Mouse (Mus musculus) heart, embryonic 11.5 days (tissue): ENCODE data around the gene Fam110a. TPM values are rescaled to one million over a fixed set of nuclear protein-coding genes. Genes with fewer than 3 reads are reported as not detected.
"Not testable (repeated sequence)": the region's sequence is repeated elsewhere in the genome, so short reads cannot be mapped to it uniquely, and the experiment has no call there.

Experiments
- ATAC-seq: fragments of 200-750 bp; cut with Nextera tagmentation; replicated peaks from 2 replicates; pipeline ENCODE4 v1.8.0; 2017; ENCODE audit warnings: moderate library complexity; ENCODE audit not compliant: insufficient number of reproducible peaks, low FRiP score, low TSS enrichment
- H3K27ac ChIP-seq: fragments of 300-500 bp; sonication (generic); 2 replicates; pipeline ENCODE4 v1.5.1; 2014; ENCODE audit warnings: mild to moderate bottlenecking, low read depth, low read length
- H3K27me3 ChIP-seq: fragments of 300-500 bp; sonication (generic); 2 replicates; pipeline ENCODE4 v1.6.1; 2014; ENCODE audit warnings: mild to moderate bottlenecking, low read length, mixed read lengths; ENCODE audit not compliant: control insufficient read depth, insufficient read depth
- H3K36me3 ChIP-seq: fragments of 300-500 bp; sonication (generic); 2 replicates; pipeline ENCODE4 v1.6.1; 2014; ENCODE audit warnings: mild to moderate bottlenecking, low read length, moderate library complexity, mixed read lengths; ENCODE audit not compliant: control insufficient read depth, insufficient read depth
- H3K4me1 ChIP-seq: fragments of 300-500 bp; sonication (generic); 2 replicates; pipeline ENCODE4 v1.6.1; 2014; ENCODE audit warnings: low read length; ENCODE audit not compliant: control insufficient read depth, insufficient read depth
- H3K4me2 ChIP-seq: fragments of 300-500 bp; sonication (generic); 2 replicates; pipeline ENCODE4 v1.6.1; 2014; ENCODE audit warnings: mild to moderate bottlenecking, moderate library complexity
- H3K4me3 ChIP-seq: fragments of 300-500 bp; sonication (generic); 2 replicates; pipeline ENCODE4 v1.5.1; 2014; ENCODE audit warnings: low read depth, low read length
- H3K9ac ChIP-seq: fragments of 300-500 bp; sonication (generic); 2 replicates; pipeline ENCODE4 v1.6.1; 2014; ENCODE audit warnings: mild to moderate bottlenecking, low read depth, low read length, moderate library complexity
- H3K9me3 ChIP-seq: fragments of 300-500 bp; sonication (generic); replicated peaks from 2 replicates; pipeline ENCODE4 v1.6.1; 2016; ENCODE audit warnings: low read length; ENCODE audit not compliant: control insufficient read depth
- WGBS: fragments of 180-500 bp; shearing (Covaris S2); extraction: QIAGEN DNeasy Blood & Tissue Kit; methylation state at CpG from one replicate; pipeline ENCODE4 v1.1.7; 2014; ENCODE audit not compliant: insufficient replicate concordance; 5-methylcytosine and 5-hydroxymethylcytosine counted together
- polyA plus RNA-seq: library from polyadenylated mRNA; unstranded; fragments of >200 nt; fragmentation: Nextera tagmentation; extraction: Ambion mirVana; gene quantifications from 2 replicates; pipeline ENCODE4 v1.2.1, GENCODE M21; 2014

Gene Fam110a
- polyA plus RNA-seq, 1 experiment from 2014 or later, result 9.7 TPM

DNA sequence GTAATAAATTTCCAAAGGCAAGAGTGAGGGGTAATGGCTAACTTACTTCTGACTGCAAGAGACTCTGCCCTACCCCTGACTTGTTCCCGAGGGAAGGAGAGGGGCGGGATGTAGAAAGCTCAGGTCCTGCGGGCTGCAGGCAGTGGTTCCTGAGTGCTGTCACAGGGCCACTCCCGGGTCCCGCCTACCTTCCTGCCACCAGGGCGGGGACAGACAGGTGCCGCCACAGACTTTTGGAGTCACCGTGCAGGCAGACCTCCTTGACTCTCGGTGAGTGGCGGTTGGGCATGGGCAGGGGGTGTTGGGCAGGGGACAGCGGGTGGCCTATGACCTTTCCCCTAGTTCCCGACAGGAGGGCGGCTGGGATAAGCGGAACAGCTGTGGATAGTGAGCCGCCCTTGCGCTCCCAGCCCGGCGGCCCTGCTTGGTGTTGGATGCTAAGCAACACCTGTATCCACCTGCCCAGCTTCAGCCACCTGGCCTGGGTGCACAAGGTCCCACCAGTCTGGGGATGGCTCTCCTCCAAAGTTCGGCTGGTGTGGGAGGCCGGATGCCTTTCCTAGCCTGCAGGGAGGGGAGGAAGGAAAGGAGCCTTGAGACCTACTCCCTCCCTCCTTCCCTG, 19.8 kb upstream of the Fam110a start:
- H3K4me2 ChIP-seq, result peak overlapping the region; percentile 27
- peaks cover 6% of the 10 kb centered on the region; the same call in 1 of the 2 replicates for H3K4me1 ChIP-seq
- no peaks in the 10 kb centered on the region for H3K9me3 ChIP-seq
- H3K27ac ChIP-seq, result no peak overlapping the region
- H3K36me3 ChIP-seq, result no peaks in the 10 kb centered on the region
- no peak for ATAC-seq
- WGBS, result 8% methylated on average over 20 of the region's 20 CpGs
- no peak overlapping the region for H3K4me3 ChIP-seq
- H3K9ac ChIP-seq, result no peak overlapping the region; the same call in 1 of the 2 replicates
- peaks cover 63% of the 10 kb centered on the region for H3K27me3 ChIP-seq

- 50% methylated on average over 4 of the region's 4 CpGs for WGBS
- peaks cover 68% of the 10 kb centered on the region for H3K27me3 ChIP-seq
Observed at GRCm38 (mm10) chr2:151998932-151999331, 18.9 kb upstream of the Fam110a start.

DNA sequence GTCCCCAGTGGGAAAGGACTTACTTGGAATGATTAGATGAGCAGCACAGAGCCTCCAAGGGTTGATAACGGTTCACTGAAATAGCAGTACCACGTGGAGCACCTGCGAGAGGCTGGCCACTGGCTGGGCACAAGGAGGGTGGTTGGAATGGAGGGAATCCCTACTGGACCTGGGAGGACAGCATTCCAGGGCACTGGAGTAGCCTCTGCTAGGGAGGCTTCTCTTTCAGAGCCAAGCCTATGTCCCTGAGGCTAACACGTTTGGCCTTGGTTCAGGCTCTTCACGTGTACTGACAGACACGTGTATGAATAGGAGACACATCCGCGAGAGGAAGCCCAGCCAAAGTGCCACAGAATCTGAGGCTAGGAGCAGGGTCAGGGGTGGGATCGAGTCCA, 18.5 kb upstream of the Fam110a start:
- no peak for ATAC-seq
- no peak overlapping the region for H3K4me2 ChIP-seq
- WGBS, result 64% methylated on average over 9 of the region's 9 CpGs
- peaks cover 72% of the 10 kb centered on the region for H3K27me3 ChIP-seq
- no peaks in the 10 kb centered on the region for H3K36me3 ChIP-seq
- no peak overlapping the region for H3K27ac ChIP-seq
- H3K4me3 ChIP-seq, result no peak overlapping the region
- no peaks in the 10 kb centered on the region for H3K9me3 ChIP-seq
- H3K9ac ChIP-seq, result no peak overlapping the region
- peaks cover 6% of the 10 kb centered on the region; the same call in 1 of the 2 replicates for H3K4me1 ChIP-seq

More at GRCm38 (mm10) chr2:151998932-151999331, 18.9 kb upstream of the Fam110a start:
- H3K4me1 ChIP-seq, result peaks cover 6% of the 10 kb centered on the region; the same call in 1 of the 2 replicates
- no peak overlapping the region for H3K4me3 ChIP-seq
- H3K9me3 ChIP-seq, result no peaks in the 10 kb centered on the region
- no peak for ATAC-seq
- H3K4me2 ChIP-seq, result no peak overlapping the region
- no peak overlapping the region for H3K9ac ChIP-seq
- H3K27ac ChIP-seq, result no peak overlapping the region
- no peaks in the 10 kb centered on the region for H3K36me3 ChIP-seq

- ATAC-seq, result peak; percentile 66
- Histone ChIP-seq H3K4me3 (no peak overlapping the region), H3K9me3 (no peaks in the 10 kb centered on the region), H3K4me1 (peaks cover 6% of the 10 kb centered on the region; the same call in 1 of the 2 replicates), H3K36me3 (no peaks in the 10 kb centered on the region), H3K27ac (no peak overlapping the region), H3K27me3 (peaks cover 77% of the 10 kb centered on the region), H3K4me2 (no peak overlapping the region; the same call in 1 of the 2 replicates), H3K9ac (no peak overlapping the region)
- 46% methylated on average over 8 of the region's 8 CpGs for WGBS
Observed at GRCm38 (mm10) chr2:151997776-151998504, 17.9 kb upstream of the Fam110a start.

DNA sequence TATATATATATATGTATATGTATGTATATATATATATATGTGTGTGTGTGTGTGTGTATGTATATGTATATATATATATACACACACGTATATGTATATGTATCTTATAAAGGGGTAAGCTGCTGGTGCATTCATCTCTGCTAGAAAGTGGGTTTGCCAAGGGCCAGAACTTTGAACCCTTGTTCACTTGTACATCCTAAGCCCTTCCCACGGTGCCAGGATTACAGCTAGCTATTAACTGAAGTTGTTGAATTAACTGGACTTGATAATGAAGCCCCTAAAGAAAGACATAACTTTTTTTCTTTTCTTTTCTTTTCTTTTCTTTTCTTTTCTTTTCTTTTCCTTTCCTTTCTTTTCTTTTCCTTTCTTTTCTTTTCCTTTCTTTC, 17.2 kb upstream of the Fam110a start:
- H3K27ac ChIP-seq, H3K36me3 ChIP-seq, H3K9me3 ChIP-seq, ATAC-seq, H3K4me3 ChIP-seq, H3K9ac ChIP-seq, H3K4me1 ChIP-seq: not testable (repeated sequence)
- Histone ChIP-seq H3K4me2 (peak overlapping the region; percentile 48; the same call in 1 of the 2 replicates), H3K27me3 (peaks cover 81% of the 10 kb centered on the region)
- 45% methylated on average over 2 of the region's 2 CpGs for WGBS

- WGBS, result 9% methylated on average over 35 of the region's 35 CpGs
- H3K27me3 ChIP-seq, result peaks cover 88% of the 10 kb centered on the region
- 0 out of 2 replicates have a peak, but pooled peaks have one; percentile 12 for ATAC-seq
- no peak within 1 kb of the TSS for H3K9ac ChIP-seq
- peak within 1 kb of the TSS; percentile 48 for H3K4me2 ChIP-seq
- peaks cover 6% of the 10 kb centered on the region; the same call in 1 of the 2 replicates for H3K4me1 ChIP-seq
- H3K9me3 ChIP-seq, result no peaks in the 10 kb centered on the region
- H3K4me3 ChIP-seq, result peak within 1 kb of the TSS; percentile 30
- no peaks in the 10 kb centered on the region for H3K36me3 ChIP-seq
- H3K27ac ChIP-seq, result no peak within 1 kb of the TSS
Observed at GRCm38 (mm10) chr2:151996229-151997189, 16.5 kb upstream of the Fam110a start, which contains the start of gene Slc52a3. Gene Slc52a3 (plus strand): TSS chr2:151996511.

DNA sequence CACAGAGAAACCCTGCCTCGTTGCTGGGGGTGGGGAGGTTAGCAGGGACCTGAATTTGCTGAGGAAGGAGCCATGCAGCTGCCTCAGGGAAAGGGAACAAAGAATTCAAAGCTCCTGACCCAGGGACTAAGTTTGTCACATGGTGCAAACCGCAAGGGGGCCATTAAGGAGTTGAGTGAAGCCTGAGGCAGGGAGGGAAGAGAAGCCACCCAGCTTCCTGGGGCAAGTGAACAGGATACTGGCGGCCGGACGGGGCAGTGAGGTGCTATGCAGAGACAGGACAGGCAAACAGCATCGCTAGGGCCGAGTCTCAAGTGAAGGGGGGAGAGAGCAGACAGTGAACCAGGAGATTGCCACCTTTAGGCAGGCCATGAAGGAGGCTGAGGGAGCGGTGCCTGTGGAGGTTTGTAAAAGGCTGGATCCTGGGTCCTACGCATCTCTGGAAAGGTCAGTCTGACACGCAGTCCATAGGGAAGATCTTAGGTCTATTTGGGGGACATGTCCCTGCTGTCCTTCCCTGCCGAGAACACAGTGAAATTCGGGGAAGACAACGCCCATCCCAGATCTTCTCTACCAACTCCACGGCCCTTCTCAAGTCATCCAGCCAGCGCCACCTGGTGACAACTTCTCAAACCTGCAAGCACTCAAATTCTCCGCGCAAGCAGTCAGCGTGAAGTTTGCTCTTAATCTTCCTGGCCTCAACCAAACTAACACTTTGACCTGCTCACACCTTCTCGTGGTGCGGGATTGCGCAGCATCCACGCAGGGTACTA, 14.5 kb upstream of the Fam110a start:
- no peak for ATAC-seq
- H3K27me3 ChIP-seq, result peaks cover 77% of the 10 kb centered on the region

More for the DNA sequence above, 14.5 kb upstream of the Fam110a start:
- Histone ChIP-seq H3K4me3 (0 out of 2 replicates have a peak overlapping the region, but pooled peaks have one; percentile 2), H3K36me3 (no peaks in the 10 kb centered on the region), H3K4me2 (peak overlapping the region; percentile 60), H3K4me1 (no peaks in the 10 kb centered on the region), H3K27ac (no peak overlapping the region), H3K9ac (0 out of 2 replicates have a peak overlapping the region, but pooled peaks have one; percentile 3), H3K9me3 (no peaks in the 10 kb centered on the region)
- 10% methylated on average over 22 of the region's 22 CpGs for WGBS
